Mouse (Mus musculus): ENCODE measurements at regions not wholly inside any gene's neighbourhood (a gene's known extent, or its start where the extent isn't known, plus 50 kb on each side); places are given as distances from the start of the nearest gene placed in this dataset.
"Not testable (repeated sequence)": the region's sequence is repeated elsewhere in the genome, so short reads cannot be mapped to it uniquely, and the experiment has no call there.

- Histone ChIP-seq H3K27me3 (no peaks in the 10 kb centered on the region), H3K4me1 (replicated peaks) (no peaks in the 10 kb centered on the region), H3K36me3 (no peaks in the 10 kb centered on the region), H3K9me3 (no peaks in the 10 kb centered on the region), H3K9ac (no peak overlapping the region), H3K4me3 (no peak overlapping the region), H3K27ac (replicated peaks) (no peak overlapping the region), H3K4me2 (no peak overlapping the region)
- ATAC-seq (ENCODE audit: low read depth), result no peak
- WGBS, result 92% methylated on average over 2 of the region's 2 CpGs
Observed at GRCm38 (mm10) chr4:7912675-7913074, 326.2 kb downstream of the Car8 start.

DNA sequence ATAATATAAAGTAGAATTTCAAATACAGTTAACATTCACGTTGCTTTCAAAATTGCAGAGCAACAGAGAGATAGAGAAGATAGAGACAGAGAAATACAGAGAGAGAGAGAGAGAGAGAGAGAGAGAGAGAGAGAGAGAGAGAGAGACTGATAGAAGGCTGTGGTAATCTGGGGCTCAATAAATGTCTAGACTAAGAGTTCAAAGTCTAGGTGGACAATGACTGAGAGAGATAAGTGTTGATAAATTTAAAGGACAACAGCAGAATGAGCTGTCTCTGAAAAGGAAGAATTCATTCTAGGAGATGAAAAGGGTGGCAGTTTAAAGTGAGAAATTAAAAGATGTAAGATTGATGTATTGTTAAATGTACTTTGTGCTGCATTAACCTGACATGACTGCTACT is 335.7 kb downstream of the Car8 start:
- Histone ChIP-seq H3K27me3 (no peaks in the 10 kb centered on the region), H3K4me2 (no peak overlapping the region), H3K9me3 (no peaks in the 10 kb centered on the region), H3K4me3 (no peak overlapping the region), H3K9ac (no peak overlapping the region), H3K4me1 (replicated peaks) (no peaks in the 10 kb centered on the region), H3K27ac (replicated peaks) (no peak overlapping the region), H3K36me3 (no peaks in the 10 kb centered on the region)
- 75% methylated on average over 1 of the region's 1 CpGs for WGBS
- no peak for ATAC-seq (ENCODE audit: low read depth)

GRCm38 (mm10) chr4:7894914-7895313 is 343.9 kb downstream of the Car8 start:
- Histone ChIP-seq H3K9me3 (no peaks in the 10 kb centered on the region), H3K36me3 (no peaks in the 10 kb centered on the region), H3K9ac (no peak overlapping the region), H3K4me3 (no peak overlapping the region), H3K4me2 (no peak overlapping the region), H3K27me3 (no peaks in the 10 kb centered on the region), H3K4me1 (replicated peaks) (no peaks in the 10 kb centered on the region), H3K27ac (replicated peaks) (no peak overlapping the region)
- WGBS, result 66% methylated on average over 4 of the region's 4 CpGs
- ATAC-seq (ENCODE audit: low read depth), result no peak

DNA sequence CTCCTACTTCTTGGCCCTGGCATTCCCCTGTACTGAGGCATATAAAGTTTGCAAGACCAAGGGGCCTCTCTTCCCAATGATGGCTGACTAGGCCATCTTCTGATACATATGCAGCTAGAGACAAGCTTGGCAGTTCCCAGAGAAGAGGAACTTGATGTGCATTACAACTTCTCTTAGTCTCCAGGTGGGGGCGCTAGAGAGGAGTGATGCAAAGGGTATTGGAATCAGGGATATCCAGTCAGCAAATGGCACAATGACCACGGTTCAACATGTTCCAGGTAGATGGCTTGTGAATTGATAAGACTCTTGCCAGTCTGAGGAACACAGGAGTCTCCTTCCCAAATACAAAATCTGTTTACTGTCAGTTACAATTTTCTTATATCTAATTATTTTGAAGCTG is 347.7 kb downstream of the Car8 start:
- Histone ChIP-seq H3K27ac (replicated peaks) (no peak overlapping the region), H3K9ac (no peak overlapping the region), H3K4me2 (no peak overlapping the region), H3K4me1 (replicated peaks) (no peaks in the 10 kb centered on the region), H3K36me3 (no peaks in the 10 kb centered on the region), H3K9me3 (no peaks in the 10 kb centered on the region), H3K4me3 (no peak overlapping the region), H3K27me3 (no peaks in the 10 kb centered on the region)
- WGBS, result 64% methylated on average over 2 of the region's 2 CpGs
- ATAC-seq (ENCODE audit: low read depth), result no peak

DNA sequence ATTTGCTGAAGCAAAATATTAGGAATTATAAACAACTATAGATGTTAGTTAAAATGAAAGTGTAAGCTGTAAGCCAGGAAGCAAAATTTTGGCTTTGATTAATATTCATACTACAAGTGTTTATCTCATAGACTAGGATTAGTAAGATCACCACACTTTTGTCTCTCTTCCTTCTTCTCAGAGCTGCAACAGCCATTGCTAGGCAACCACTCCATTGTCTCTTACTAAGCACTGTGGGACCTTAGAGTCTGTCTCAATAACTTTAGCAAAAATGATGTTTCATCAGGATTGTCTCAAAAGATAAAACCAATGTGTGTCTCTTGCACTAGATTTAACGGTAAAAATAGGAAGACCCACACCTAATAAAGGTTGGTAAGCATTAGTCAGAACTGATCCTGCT is 384.3 kb downstream of the Car8 start:
- no peaks in the 10 kb centered on the region for H3K36me3 ChIP-seq
- no peak for ATAC-seq (ENCODE audit: low read depth)
- no peak overlapping the region for H3K4me2 ChIP-seq
- H3K27me3 ChIP-seq, result no peaks in the 10 kb centered on the region
- no peak overlapping the region for H3K27ac ChIP-seq (replicated peaks)
- H3K4me1 ChIP-seq (replicated peaks), result no peaks in the 10 kb centered on the region
- H3K9ac ChIP-seq, result no peak overlapping the region
- H3K4me3 ChIP-seq, result no peak overlapping the region
- WGBS, result 73% methylated on average over 1 of the region's 1 CpGs
- no peaks in the 10 kb centered on the region for H3K9me3 ChIP-seq

DNA sequence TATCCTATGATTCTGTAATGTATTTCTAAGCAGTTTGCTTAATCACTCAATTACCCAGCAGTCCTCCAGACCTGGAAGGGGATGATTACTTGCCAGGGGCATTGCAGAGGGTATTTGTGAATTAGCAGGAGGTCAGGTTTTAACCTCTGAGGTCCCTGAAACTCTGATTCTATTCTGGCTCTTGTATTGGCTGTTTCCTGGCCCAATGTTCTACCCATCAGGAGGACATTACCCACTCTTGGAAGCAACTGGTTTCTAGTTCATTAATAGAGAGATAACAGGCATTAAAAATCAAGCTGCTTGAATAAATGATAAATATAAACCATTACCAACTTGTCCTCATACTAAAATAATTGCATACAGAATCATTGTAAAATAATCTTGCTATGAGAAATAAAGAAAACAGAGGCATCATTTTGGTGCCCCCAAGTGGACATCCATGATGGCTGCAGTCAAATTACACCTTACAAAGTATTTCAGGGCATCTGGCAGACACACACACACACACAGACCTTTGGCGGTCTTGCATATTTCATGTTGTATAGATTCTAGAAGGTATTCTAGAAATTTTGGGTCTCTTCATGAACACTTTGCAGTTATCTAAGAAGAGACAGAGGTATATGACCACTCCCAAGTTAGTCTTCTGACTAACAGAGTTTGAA is 385.6 kb downstream of the Car8 start:
- H3K4me1 ChIP-seq (replicated peaks), result no peaks in the 10 kb centered on the region
- no peak overlapping the region for H3K9ac ChIP-seq
- no peak overlapping the region for H3K4me3 ChIP-seq
- H3K27ac ChIP-seq (replicated peaks), result no peak overlapping the region
- H3K4me2 ChIP-seq, result no peak overlapping the region
- H3K27me3 ChIP-seq, result no peaks in the 10 kb centered on the region
- no peaks in the 10 kb centered on the region for H3K9me3 ChIP-seq
- 68% methylated on average over 1 of the region's 1 CpGs for WGBS
- no peak for ATAC-seq (ENCODE audit: low read depth)
- H3K36me3 ChIP-seq, result no peaks in the 10 kb centered on the region

- no peak for ATAC-seq (ENCODE audit: low read depth)
- WGBS, result 84% methylated on average over 4 of the region's 4 CpGs
- H3K36me3 ChIP-seq, result no peaks in the 10 kb centered on the region
- no peak overlapping the region for H3K4me3 ChIP-seq
- no peak overlapping the region for H3K4me2 ChIP-seq
- H3K27ac ChIP-seq (replicated peaks), result no peak overlapping the region
- no peaks in the 10 kb centered on the region for H3K9me3 ChIP-seq
- no peaks in the 10 kb centered on the region for H3K27me3 ChIP-seq
- H3K9ac ChIP-seq, result no peak overlapping the region
- no peaks in the 10 kb centered on the region for H3K4me1 ChIP-seq (replicated peaks)
Observed at GRCm38 (mm10) chr4:7852006-7852615, 386.7 kb downstream of the Car8 start.

GRCm38 (mm10) chr4:7847411-7847810 is 391.4 kb downstream of the Car8 start:
- Histone ChIP-seq H3K4me3 (no peak overlapping the region), H3K9me3 (no peaks in the 10 kb centered on the region), H3K27ac (replicated peaks) (no peak overlapping the region), H3K9ac (no peak overlapping the region), H3K27me3 (no peaks in the 10 kb centered on the region), H3K4me2 (no peak overlapping the region), H3K36me3 (no peaks in the 10 kb centered on the region), H3K4me1 (replicated peaks) (no peaks in the 10 kb centered on the region)
- no peak for ATAC-seq (ENCODE audit: low read depth)
- 88% methylated on average over 5 of the region's 5 CpGs for WGBS

GRCm38 (mm10) chr4:7829126-7829525 is 409.7 kb downstream of the Car8 start:
- Histone ChIP-seq H3K27me3 (no peaks in the 10 kb centered on the region), H3K27ac (replicated peaks) (no peak overlapping the region), H3K9ac (no peak overlapping the region), H3K4me2 (no peak overlapping the region), H3K9me3 (no peaks in the 10 kb centered on the region), H3K4me3 (no peak overlapping the region), H3K4me1 (replicated peaks) (no peaks in the 10 kb centered on the region), H3K36me3 (no peaks in the 10 kb centered on the region)
- WGBS, result 77% methylated on average over 1 of the region's 1 CpGs
- ATAC-seq (ENCODE audit: low read depth), result no peak

DNA sequence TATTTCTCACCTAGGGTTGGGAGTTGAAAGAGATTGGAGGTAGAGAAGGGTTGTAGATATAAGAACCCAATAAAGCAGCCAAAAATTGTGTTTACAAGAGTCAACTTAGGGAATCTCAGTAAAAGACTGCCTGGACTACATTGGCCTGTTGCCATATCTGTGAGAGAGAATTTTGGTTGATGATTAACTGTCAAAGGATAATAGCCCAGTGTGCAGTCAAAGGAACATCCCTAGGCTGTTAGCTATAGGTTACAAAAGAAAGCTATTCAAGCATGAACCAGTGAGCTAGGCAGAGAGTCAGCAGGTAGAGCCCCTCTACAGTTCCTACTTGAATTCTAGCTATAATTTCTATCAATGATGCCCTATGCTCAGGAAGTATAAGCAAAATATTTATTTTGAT is 419.0 kb downstream of the Car8 start:
- ATAC-seq (ENCODE audit: low read depth), result no peak

DNA sequence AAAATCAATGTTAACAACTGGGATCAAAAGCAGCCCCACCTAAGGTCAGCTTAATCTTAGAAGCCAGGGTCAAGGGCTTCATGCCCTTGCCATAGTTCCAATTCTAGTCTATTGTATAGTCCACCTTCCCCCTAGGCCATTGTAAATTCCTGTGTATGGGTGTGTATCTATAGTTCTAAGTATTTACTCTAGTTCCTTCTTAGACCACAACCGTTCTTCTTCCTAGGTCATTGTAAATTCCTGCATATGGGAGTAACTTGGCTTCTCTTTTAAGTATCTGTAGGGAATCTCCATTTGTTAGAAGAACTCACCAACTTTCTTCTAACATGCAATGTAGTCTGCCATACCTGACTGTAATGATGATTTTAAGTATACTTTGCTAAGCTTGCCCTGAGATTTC is 461.1 kb downstream of the Car8 start:
- WGBS, result 86% methylated on average over 1 of the region's 1 CpGs
- H3K4me3 ChIP-seq; H3K27me3 ChIP-seq; H3K4me1 ChIP-seq (replicated peaks); H3K36me3 ChIP-seq; H3K9ac ChIP-seq; H3K27ac ChIP-seq (replicated peaks); H3K4me2 ChIP-seq; ATAC-seq (ENCODE audit: low read depth); H3K9me3 ChIP-seq: not testable (repeated sequence)

More for the DNA sequence above, 419.0 kb downstream of the Car8 start:
- H3K9ac ChIP-seq, result no peak overlapping the region
- no peak overlapping the region for H3K4me3 ChIP-seq
- no peaks in the 10 kb centered on the region for H3K36me3 ChIP-seq
- no peak overlapping the region for H3K4me2 ChIP-seq
- no peak overlapping the region for H3K27ac ChIP-seq (replicated peaks)
- H3K27me3 ChIP-seq, result no peaks in the 10 kb centered on the region
- no peaks in the 10 kb centered on the region for H3K9me3 ChIP-seq
- H3K4me1 ChIP-seq (replicated peaks), result no peaks in the 10 kb centered on the region

DNA sequence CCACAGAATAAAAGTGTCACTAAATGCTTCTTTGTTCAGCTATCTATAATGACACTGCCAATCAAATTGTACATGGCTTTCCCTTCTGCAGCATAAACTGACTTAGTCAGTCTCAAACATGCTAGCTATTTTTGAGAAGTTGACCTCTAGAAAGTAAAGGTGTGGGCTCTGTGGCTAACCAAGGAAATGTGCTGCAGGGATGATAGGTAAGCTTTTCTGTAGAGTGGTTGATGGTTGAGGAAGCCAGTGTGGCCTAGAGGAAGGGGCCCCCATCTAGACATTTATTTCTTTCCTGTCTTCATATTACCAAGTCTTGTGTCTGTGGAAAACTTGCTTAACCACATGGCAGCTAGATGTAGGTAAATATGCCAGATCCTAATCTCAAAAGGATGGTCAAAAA is 483.4 kb downstream of the Car8 start:
- Histone ChIP-seq H3K36me3 (no peaks in the 10 kb centered on the region), H3K27me3 (no peaks in the 10 kb centered on the region), H3K9me3 (no peaks in the 10 kb centered on the region), H3K4me2 (no peak overlapping the region), H3K9ac (no peak overlapping the region), H3K27ac (replicated peaks) (no peak overlapping the region), H3K4me3 (no peak overlapping the region), H3K4me1 (replicated peaks) (no peaks in the 10 kb centered on the region)
- ATAC-seq (ENCODE audit: low read depth), result no peak

- Histone ChIP-seq H3K27ac (replicated peaks) (no peak overlapping the region), H3K9ac (no peak overlapping the region), H3K9me3 (no peaks in the 10 kb centered on the region), H3K4me2 (no peak overlapping the region), H3K36me3 (no peaks in the 10 kb centered on the region), H3K4me3 (no peak overlapping the region), H3K27me3 (no peaks in the 10 kb centered on the region), H3K4me1 (replicated peaks) (no peaks in the 10 kb centered on the region)
- ATAC-seq (ENCODE audit: low read depth), result no peak
- 85% methylated on average over 4 of the region's 4 CpGs for WGBS
Observed at GRCm38 (mm10) chr4:7753931-7754330, 484.9 kb downstream of the Car8 start.
